Mouse (Mus musculus): Measurements from ENCODE around the gene Cebpb.

Gene Cebpb

DNA sequence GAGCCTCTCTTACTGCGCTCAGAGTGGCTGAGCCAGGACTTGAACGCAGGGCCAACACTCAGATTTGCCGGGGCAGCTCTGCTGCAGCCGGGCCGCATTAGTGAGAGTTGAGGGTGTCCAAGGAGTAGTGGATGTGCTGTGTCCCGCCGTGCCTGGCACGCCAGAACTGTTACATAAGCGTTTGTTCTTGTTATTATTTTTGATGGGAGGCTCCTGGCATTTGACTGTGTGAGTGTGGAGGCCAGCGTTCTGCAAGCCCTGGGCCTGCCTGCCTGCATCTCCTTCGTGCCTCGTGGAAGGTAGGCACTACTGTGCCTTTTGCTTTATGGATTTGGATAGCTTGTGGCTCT, 2.2 kb downstream of the Cebpb start:
- no peak for ATAC-seq (ENCODE audit: insufficient number of reproducible peaks, low FRiP score, low TSS enrichment)

DNA sequence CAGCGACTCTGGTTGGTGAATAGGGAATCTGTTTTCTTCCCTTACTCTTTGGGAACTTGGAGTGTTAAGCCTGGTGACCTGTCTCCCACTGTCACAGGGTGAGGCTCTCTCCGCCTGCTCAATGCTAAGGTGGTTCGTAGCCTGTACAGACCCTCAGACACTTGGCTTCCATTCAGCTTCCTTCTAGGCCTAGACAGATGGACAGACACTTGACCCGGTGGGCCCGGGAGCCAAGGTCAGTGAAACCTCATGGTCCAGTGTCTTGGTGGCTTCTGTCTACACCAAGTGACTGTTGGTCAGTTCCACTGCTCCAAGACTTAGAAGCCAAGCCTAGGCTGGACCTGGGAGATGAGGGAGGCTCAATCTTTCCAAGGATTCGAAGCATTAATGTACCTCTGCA, 2.7 kb downstream of the Cebpb start:
- ATAC-seq (ENCODE audit: insufficient number of reproducible peaks, low FRiP score, low TSS enrichment) = no peak

DNA sequence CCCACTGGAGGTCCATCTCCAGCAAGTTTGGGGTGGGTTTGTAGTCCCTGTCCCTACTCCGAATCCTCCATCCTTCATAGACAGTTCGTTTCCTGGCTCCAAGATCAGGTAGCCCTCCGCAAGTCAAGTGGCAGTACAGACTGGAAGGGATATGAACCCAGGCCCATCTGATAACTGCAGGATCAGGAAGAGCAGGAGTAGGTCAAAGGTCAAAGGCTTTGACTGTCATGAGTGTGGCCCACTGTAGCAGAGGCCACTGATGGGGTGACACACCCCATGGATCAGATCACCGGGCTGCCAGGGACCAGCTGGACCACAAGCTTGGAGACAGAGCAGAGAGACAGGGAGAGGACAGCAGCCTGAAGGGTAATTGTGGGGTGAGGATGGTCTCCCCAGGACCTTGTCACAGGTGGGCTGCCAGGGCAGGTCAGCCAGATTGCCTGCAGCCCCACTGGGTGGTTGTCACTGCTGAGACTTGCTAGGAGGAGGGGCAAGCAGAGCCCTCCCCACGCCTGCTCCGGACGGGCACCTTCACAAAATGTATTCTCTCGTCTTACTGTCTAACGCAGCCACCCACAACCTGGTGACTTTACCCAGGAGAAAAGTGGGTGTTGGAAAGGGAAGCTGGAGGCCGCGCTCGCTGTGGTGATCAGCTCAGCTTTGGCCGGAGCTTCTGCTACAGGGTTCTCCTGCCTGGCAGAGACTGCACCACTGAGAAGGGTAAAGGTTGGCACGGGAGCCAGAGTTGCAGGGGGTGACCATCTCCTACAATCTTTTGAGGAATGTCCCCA, 3.4 kb downstream of the Cebpb start:
- no peak for ATAC-seq (ENCODE audit: insufficient number of reproducible peaks, low FRiP score, low TSS enrichment)

DNA sequence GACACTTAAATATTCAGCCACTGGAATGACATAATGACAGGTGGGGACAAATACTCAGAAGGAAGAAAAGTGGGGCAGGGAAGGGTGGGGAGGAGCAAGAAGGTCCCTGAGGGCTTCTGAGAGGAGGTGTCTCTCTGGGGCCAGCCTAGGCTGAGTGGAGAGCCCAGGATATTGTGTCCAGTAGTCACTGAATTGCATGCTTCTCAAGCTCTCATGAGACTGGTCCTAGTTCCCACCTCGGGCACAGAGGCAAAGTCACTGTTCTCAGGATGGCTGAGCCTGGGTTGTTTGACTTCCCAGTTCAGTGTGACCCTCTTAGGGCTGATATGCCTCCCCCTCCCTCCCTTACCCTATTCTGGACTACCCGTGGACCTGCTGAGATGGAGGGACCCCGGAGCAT, 4.1 kb downstream of the Cebpb start:
- ATAC-seq (ENCODE audit: insufficient number of reproducible peaks, low FRiP score, low TSS enrichment) = no peak

DNA sequence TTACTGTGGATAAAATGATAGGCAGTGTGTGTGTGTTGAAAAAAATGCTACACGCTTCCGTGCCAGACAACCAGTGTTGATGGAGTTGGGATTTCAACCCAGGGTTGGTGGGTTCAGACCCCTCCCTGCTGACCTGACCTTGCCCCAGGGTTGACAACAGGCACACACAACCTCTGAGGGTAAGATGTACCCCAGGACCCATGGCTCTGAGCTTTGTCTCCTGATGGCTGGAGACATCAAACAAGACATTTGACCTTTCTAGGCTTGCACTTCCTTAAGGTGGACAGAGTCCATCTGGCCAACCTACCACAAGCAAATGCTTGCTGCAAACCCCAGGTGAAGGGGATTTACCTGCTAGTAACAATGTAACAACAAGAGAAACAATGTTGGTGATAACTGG, 4.8 kb downstream of the Cebpb start:
- ATAC-seq (ENCODE audit: insufficient number of reproducible peaks, low FRiP score, low TSS enrichment) = no peak

DNA sequence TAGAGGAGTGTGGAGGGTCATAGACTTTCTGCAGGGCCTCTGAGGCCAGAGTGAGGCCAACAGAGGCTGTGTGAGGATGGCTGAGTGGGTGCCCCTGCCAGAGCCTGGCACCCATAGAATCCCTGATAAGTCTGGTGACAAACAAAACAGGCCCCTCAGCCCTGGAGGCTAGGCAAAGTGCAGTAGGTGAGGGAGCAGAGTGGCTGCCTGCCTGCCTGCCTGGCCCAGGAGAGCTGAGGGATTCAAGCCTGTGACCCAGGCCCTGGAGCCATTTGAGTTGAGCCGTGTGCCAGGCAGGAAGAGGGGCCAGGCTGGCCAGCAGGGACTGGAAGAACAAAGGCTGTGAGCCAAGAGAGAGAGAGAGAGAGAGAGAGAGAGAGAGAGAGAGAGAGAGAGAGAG, 5.5 kb downstream of the Cebpb start:
- ATAC-seq (ENCODE audit: insufficient number of reproducible peaks, low FRiP score, low TSS enrichment) = no peak

DNA sequence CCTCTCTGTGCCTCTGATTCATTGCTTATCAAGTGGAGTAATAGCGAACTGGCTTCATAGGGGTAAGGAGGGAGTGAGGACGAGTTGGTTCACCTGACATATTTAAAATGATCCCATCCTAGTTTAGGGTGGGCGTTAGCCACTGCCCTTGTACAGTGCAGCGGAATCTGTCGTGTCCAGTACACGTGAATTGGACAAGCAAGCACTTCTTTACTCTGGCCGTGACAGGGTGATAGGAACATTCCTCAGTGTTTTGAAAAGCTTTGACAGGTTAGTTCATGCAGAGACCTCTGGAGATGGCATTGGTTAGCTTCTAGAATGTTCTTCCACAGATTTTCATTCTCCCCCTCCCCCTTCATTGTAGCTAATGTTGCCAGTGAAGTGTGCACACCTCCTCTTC, 6.2 kb downstream of the Cebpb start:
- ATAC-seq (ENCODE audit: insufficient number of reproducible peaks, low FRiP score, low TSS enrichment) = no peak

DNA sequence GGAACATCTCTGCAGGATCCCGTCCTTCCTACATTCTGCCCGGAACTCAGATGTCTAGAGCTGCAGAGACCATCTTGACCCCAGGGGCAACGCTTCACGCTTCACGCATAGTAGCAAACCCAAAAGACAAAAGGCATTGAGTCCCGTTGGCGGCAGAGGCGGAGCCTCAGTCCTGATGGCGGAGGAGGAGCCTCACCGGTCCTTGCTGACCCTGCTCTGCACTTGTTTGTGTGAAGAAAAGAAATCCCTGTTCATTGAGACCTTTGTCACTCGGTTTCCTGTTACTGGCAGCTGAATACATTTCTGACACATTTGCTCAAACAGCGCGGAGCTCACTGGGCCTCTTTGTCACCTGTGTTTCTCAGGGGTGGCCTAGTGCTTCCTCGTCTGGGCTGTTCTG, 6.8 kb downstream of the Cebpb start:
- ATAC-seq (ENCODE audit: insufficient number of reproducible peaks, low FRiP score, low TSS enrichment) = no peak

DNA sequence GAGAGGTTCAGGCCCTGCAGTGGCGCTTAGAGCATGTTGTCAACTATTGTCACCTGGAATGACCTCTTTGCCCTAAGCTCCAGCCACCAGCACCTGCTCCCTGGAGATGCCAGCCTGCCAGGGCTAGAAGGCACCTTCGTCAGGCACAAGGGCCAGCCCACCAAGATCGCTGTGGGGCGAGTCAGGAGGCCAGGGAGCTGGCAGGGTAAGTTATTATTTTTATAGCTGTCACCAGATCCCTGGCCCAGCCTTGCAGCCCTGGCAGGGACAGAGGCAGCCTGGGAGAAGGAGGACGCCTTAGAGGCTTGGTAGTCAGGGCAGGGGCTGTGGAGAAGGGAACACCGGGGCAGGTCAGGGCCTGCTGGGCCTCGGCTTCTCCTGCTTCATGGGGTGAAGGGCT, 7.4 kb downstream of the Cebpb start:
- no peak for ATAC-seq (ENCODE audit: insufficient number of reproducible peaks, low FRiP score, low TSS enrichment)

DNA sequence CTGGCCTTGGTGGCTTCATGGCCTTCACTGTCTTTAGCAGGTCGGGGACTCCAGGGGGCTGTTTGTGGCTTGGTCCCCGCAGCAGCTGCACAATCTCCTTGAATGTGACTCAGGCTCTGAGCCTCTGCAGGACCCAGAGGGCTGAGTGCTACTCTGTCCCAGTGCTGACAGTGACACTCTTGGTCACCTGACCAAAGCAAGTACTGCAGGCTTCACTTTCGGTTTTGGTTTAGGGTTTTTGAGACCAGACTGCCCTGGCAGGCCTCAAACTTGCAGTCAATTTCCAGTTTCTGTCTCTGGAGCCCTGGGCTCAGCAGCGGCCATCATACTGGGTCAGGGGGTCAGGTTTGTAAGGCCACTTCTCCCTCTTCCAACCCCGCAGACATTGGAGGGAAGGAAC, 9.2 kb downstream of the Cebpb start:
- no peak for ATAC-seq (ENCODE audit: insufficient number of reproducible peaks, low FRiP score, low TSS enrichment)

DNA sequence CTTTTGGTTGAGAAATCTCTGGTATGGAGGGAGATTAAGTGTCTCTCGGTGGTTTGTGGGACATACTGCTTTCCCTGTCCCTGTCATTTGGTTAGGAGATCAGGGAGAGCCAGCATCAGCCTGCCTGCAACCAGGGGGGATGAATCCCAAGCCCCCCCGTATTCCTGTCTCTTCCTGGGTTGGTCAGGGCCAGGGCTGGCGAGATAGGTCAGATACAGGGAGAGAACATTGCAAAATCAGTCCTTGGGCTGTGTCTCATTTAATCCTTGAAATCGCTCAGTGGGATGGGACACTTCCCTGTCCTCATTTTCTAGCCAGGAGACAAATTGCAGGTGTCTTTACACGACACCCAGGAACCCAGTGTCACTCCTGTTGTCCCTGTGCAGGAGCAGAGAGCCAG, 11.3 kb downstream of the Cebpb start:
- no peak for ATAC-seq (ENCODE audit: insufficient number of reproducible peaks, low FRiP score, low TSS enrichment)

DNA sequence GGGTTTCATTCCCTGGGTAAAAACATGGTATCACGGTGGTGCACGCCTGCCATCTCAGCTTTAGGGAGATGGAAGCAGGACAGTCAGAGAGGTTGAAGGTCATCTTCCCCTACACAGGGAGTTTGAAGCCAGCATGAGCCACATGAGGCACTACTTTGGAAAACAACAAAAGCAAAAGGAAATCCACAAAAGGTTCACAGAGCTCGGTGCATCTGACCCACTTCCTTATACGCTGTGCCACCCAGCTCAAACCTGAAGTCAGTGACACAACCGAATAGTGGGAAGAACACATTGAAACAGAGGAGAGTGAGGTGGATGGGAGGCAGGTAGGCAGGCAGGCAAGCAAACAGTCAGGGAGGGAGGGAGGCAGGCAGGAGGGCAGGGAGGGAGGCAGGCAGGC, 12.8 kb downstream of the Cebpb start:
- no peak for ATAC-seq (ENCODE audit: insufficient number of reproducible peaks, low FRiP score, low TSS enrichment)

DNA sequence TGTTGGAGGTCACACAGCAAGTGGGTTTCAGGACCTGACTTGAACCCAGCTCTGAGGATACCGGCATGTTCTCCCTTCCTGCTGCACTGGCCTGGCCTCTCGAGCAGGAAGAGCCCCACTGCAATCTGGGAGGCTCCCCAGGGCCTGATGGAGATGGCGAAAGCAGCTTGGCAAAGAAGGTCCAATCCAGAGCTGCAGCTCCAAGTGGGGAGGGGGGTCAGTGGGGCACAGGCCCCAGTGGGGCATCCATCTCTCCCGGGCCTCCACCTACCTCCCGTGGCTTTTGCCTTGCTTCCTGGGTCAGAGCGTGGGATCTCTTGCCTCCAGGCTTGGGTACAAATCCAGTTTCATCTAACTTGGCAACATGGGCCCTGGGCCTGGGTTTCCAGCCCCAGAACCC, 13.4 kb downstream of the Cebpb start:
- ATAC-seq (ENCODE audit: insufficient number of reproducible peaks, low FRiP score, low TSS enrichment) = no peak

DNA sequence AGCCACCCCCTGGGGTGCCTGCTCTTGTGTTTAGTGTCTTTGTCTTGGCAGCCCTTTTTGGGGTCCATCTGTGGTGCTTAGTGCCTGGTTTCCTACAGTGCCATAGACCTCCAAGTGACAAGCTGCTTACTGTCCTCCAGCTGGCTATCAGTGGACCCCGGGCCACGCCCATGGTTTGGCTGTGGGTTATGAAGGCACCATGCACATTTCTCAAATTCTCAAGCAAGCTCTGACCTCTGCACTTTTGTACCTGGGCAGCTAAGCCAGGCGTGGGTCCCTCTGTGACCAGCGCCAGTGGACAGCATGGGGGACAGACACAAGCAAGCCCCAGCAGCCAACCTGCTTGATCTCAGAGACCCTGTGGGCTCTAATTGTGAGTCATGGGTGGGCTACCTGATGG, 15.7 kb downstream of the Cebpb start:
- no peak for ATAC-seq (ENCODE audit: insufficient number of reproducible peaks, low FRiP score, low TSS enrichment)

DNA sequence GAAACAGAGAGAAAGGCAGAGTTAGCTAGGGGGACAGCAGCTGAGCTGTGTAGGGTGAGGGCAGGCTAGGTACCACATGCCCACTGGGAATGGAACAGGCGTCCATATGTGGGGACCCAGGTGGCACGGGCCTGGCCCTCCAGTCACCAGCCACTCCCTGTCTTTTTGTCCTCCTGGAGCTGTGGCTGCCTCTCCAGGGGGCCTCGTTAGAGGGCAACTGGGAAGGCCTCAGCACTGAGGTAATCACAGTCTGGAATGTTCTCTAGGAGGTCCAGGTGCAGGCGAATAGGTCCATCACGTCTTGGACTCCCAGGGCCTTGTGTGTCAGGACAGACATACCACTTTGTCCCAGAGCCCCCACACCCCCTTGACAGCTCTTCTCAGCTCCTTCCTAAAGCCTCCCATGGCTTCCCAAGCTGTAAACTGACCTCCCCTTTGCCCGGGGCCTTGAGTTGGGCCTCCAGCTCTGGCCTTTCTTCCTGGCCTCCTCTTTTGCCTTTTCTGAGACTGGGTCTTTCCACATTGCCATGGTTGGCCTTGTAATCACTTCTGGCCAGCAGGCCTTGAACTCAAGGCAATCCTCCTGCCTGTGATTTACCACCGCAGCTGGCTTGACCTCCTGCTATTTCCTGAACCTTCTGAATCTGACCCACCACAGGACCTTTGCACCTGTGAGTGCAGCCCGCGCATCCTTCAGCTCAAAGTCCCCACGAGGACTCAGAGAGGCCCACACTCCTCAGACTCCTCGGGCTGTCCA, 17.6 kb downstream of the Cebpb start:
- no peak for ATAC-seq (ENCODE audit: insufficient number of reproducible peaks, low FRiP score, low TSS enrichment)

DNA sequence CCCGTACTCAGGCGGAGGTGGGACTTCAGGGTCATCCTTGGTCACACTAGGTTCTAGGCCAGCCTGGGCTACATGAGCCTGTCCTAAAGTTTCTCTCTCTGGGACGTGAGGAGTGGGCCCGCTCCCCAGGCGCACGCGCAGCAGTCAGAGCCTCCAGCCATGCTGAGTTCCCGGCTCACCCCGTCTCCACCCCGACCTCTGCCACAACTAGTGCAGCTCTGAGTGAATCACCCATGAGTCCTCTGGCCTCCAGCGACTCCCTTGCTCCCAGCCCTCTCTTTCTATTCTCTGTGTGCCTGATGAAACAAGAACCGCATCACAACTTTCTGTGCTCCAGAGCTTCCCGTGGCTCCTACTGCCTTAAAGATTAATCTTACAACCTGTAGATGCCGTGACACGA, 19.7 kb downstream of the Cebpb start:
- no peak for ATAC-seq (ENCODE audit: insufficient number of reproducible peaks, low FRiP score, low TSS enrichment)

DNA sequence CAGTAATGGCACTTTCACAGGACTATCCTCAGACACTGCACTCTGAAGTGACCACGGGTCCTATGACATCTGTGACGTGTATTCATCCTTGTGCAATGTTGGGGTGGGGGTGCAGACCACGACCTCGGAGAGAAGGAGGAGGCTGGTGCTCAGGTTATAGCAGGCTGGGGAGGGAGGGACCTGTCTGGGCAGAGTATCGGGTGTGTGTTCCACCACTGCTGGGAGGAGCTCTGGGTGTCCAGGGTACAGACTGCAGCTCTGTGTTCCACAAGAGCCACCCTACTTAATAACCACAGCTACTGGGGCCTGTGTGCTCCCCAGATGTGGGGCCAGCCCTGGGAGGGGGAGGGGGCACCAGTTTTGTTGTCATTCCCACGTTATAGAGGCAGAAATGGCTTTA, 21.3 kb downstream of the Cebpb start:
- no peak for ATAC-seq (ENCODE audit: insufficient number of reproducible peaks, low FRiP score, low TSS enrichment)

DNA sequence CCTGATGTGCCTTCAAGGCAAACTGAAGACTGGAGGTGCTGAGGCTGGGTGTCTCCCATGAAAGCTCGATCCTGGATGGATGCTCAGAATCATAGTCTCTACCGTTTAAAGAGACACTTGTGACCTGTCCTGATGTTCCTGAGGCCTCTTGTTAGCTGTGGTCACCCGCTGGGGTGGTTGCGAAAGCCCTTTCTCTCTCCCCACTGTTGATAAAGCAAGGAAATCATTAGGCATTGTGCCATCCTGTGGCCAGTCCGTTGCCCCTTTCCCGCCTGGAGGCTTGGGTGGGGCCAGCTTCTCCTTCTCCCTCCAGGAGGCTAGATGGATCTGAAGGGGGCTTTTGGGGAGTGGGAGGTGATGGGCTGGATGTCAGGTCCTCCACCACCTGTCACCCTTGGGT, 21.9 kb downstream of the Cebpb start:
- no peak for ATAC-seq (ENCODE audit: insufficient number of reproducible peaks, low FRiP score, low TSS enrichment)

DNA sequence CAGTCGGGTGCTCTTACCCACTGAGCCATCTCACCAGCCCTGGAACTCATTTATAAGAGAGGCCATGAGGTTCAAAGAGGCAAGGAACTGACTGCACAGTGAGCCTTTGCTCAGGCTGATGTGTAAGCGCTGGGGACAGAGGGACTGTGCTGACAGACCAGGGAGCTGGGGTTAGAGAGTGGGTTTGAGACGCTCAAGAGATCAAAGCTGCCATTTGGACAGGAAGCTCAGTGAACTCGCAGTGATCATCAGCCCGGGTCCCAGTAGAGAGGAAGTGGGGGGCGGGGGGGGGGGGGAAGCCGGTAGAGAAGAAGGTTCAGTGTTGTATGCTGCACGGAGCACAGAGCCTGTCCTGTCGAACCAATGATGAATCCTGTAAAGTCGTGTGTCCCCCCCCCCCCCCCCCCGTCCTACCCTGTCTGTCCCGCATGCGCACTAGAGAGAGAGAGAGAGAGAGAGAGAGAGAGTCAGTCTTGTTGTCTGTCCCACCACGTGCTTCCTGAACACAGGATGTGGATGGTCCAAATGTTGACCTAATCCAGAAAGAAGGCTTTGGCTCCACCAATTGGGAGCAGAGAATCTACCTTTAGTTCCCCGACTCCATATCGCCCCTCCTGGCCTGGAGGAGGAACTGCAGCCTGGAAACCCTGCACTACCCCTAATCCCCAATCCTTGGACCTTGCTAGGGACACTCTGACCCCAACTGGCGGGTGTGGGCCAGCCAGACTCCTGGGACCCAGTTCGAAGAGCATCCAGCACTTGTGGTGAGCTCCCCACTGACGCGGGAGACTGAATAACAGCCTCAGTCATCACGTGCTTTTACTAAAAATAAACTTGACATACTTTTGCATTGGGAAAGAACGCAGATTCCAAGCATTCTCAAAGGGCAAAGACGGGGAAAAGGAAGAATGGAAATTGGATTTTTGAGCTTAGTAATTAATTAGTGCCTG, 24.4 kb downstream of the Cebpb start:
- no peak for ATAC-seq (ENCODE audit: insufficient number of reproducible peaks, low FRiP score, low TSS enrichment)

DNA sequence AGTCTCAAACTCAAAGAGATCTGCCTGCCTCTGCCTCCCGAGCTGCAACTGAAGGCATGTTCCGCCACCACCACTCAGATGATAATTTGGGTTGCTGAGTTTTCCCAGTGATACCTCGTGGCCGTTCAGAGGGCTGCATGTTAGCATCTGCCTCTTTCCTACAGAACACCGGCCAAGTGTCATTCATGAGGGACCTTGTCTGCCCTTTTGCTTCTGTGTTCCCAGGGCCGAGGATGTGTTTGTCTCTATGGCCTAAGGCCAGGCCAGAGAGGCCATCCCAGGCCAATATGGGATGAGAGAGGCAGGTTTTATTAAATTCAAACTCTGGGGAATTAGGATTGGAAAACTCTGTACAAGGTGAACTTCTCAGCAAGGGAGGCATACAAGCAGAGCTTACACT, 25.6 kb downstream of the Cebpb start:
- ATAC-seq (ENCODE audit: insufficient number of reproducible peaks, low FRiP score, low TSS enrichment) = no peak

DNA sequence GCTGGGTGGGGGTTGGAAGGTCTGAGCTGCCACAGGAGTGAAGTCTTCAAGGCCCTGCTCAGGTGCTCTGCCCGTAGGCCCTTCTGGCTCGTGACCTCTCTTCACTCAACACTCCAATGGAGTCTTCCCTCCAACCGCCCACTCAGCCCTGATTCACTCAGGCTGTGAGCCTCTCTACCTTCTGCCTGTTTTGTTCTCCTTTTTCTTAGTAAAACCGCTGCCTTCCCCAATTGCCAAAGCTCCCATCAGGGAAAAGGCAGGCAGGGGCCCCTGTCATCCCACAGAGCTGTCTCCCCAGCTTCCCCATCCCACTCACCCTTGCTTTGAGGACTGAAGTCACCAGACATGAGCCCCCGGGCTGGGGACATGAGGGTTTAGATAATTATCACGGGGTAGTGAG, 26.3 kb downstream of the Cebpb start:
- no peak for ATAC-seq (ENCODE audit: insufficient number of reproducible peaks, low FRiP score, low TSS enrichment)
